Mouse (Mus musculus) thymus, adult 2 months (tissue): Measurements from ENCODE around the gene Mrpl4. TPM values are rescaled to one million over a fixed set of nuclear protein-coding genes. Genes with fewer than 3 reads are reported as not detected.

Source experiments
- DNase-seq: peaks from one replicate; pipeline ENCODE4 v3.0.0; 2021
- H3K27ac ChIP-seq: fragments of 200-500 bp; 2 replicates; pipeline ENCODE4 v1.5.1; 2012; ENCODE audit warnings: low read length, control low read depth; ENCODE audit not compliant: control insufficient read depth, insufficient read depth
- H3K27me3 ChIP-seq: fragments of 200-500 bp; 2 replicates; pipeline ENCODE4 v1.6.1; 2012; ENCODE audit warnings: mild to moderate bottlenecking, low read length, moderate library complexity, mixed read lengths; ENCODE audit not compliant: control insufficient read depth, insufficient read depth
- H3K36me3 ChIP-seq: fragments of 200-500 bp; 2 replicates; pipeline ENCODE4 v1.6.1; 2012; ENCODE audit warnings: mild to moderate bottlenecking, low read length, moderate library complexity; ENCODE audit not compliant: control insufficient read depth, insufficient read depth
- H3K4me1 ChIP-seq: fragments of 200-500 bp; replicated peaks from 2 replicates; pipeline ENCODE4 v1.6.1; 2012; ENCODE audit warnings: low read length; ENCODE audit not compliant: control insufficient read depth, insufficient read depth
- H3K4me3 ChIP-seq: fragments of 200-500 bp; 2 replicates; pipeline ENCODE4 v1.5.1; 2012; ENCODE audit warnings: mild to moderate bottlenecking, low read length, control low read depth, moderate library complexity; ENCODE audit not compliant: control insufficient read depth, insufficient read depth
- CTCF ChIP-seq: fragments of 200-500 bp; IDR thresholded peaks from 2 replicates; pipeline ENCODE4 v1.5.1; 2012; ENCODE audit warnings: mild to moderate bottlenecking, control low read depth, low read length, moderate library complexity, borderline replicate concordance; ENCODE audit not compliant: control insufficient read depth, poor library complexity, insufficient read depth; ENCODE audit errors: extremely low read depth
- POLR2A ChIP-seq: fragments of 200-500 bp; IDR thresholded peaks from 2 replicates; pipeline ENCODE4 v1.6.1; 2012; ENCODE audit warnings: mild to moderate bottlenecking, low read length, control low read depth, moderate library complexity; ENCODE audit not compliant: control insufficient read depth, poor library complexity, insufficient read depth; ENCODE audit errors: extremely low read depth
- WGBS: fragments of 180-500 bp; shearing (Covaris S2); methylation state at CpG from one replicate; pipeline ENCODE4 v1.1.7; 2018; 5-methylcytosine and 5-hydroxymethylcytosine counted together
- polyA plus RNA-seq: library from polyadenylated mRNA; depleted of rRNA; stranded (reverse); fragments of >200 nt; gene quantifications from 2 replicates; pipeline ENCODE4 v1.2.3, GENCODE M21; 2012

Mrpl4 gene
- polyA plus RNA-seq, 1 experiment, result 125 TPM

DNA sequence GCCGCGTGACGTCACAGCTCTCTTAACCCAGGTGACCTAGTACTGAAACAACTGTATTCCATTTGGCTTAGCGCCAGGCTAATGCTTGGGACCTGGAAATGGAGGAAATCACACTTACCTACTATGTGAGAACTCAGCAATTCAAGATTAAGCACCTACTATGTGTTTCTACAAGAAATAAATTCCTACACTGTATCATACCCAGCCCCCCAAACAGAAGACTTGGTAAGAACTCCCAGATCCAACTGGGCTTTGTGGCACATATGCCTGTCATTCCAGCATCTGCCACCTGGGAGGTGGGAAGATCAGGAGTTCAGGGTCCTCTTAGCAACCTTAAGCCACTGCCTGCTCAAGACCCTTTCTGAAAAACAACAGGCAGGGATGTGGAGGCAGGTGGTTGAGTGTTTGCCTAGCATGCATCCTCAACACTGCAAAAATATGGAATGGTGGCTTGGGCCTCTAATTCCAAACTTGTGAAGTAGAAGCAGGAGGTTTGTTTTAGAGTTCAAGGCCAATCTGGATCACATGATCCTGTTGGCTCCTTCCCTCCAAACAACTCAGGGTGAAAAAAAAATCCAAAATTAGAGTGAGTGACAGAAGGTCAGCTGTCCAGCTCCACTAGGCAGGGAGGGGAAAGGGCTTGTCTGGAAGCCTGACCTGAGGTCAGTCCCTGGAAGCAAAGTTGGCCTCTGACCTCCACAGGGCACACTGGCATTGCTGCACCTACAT lies 25.4 kb upstream of the Mrpl4 start:
- Histone ChIP-seq H3K27me3 (no peaks in the 10 kb centered on the region), H3K27ac (no peak overlapping the region), H3K4me1 (peaks cover 11% of the 10 kb centered on the region), H3K4me3 (peak overlapping the region; percentile 58), H3K36me3 (no peaks in the 10 kb centered on the region)
- TF ChIP-seq CTCF (no peak), POLR2A (no peak)
- WGBS, result 5% methylated on average over 4 of the region's 4 CpGs
- no peak for DNase-seq

DNA sequence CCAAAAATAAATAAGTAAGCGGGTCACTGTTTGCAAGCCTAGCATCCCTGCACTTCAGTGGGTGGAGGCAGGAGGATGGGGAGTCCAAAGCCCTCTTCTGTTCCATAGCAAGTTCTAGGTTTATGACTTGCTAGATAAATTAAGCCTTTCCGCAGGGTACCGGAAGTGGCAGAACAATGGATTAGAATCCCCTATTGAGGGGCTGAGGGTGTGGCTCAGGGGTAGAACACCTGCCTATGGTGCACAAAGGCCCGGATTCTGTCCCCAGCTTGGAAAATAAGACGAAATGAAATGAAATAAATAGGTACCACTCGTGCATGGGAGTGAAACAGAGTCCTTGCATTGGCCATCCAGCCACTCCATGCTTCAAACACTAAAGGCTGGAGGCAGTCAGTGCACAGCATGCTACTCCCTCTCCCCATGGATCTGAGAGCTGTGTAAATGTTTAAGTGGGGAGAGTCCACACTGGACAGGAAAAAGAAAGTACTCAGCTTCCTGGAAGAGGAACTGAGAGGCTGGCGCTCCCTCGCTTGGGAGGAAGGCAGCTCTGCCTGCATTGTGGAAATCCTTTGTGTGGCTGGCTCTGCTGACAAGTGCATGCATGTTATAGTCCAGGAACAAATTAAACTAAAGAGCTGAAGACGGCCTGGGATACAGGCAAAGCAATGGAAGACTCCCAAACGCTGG lies 24.0 kb upstream of the Mrpl4 start:
- no peak for DNase-seq
- H3K4me1 ChIP-seq, result peaks cover 17% of the 10 kb centered on the region
- WGBS, result 79% methylated on average over 10 of the region's 10 CpGs
- no peaks in the 10 kb centered on the region for H3K36me3 ChIP-seq
- no peak overlapping the region for H3K4me3 ChIP-seq
- H3K27ac ChIP-seq, result no peak overlapping the region
- H3K27me3 ChIP-seq, result no peaks in the 10 kb centered on the region
- TF ChIP-seq POLR2A, result no peak
- TF ChIP-seq CTCF, result no peak

DNA sequence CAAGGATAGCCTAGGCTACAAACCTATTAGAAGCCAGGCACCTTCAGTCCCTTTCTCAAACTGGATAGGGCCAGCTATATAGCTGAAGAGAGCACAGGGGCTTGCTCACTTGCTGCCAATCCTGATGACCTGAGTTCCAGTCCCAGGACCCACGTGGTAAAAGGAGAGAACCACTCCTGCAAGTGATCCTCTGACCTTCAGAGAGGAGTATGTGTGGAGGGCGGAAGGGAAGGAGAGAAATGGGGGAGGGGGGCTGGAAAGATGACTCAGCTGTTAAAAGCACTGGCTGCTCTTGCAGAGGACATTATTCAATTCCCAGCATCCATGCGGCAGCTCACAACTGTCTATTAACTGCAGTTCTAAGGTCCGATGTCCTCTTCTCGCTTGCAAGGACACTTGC lies 23.4 kb upstream of the Mrpl4 start:
- no peak overlapping the region for H3K4me3 ChIP-seq
- H3K27ac ChIP-seq, result no peak overlapping the region
- peaks cover 18% of the 10 kb centered on the region for H3K4me1 ChIP-seq
- no peak for TF ChIP-seq CTCF
- TF ChIP-seq POLR2A, result no peak
- H3K27me3 ChIP-seq, result no peaks in the 10 kb centered on the region
- DNase-seq, result no peak
- 87% methylated on average over 5 of the region's 5 CpGs for WGBS
- H3K36me3 ChIP-seq, result no peaks in the 10 kb centered on the region

DNA sequence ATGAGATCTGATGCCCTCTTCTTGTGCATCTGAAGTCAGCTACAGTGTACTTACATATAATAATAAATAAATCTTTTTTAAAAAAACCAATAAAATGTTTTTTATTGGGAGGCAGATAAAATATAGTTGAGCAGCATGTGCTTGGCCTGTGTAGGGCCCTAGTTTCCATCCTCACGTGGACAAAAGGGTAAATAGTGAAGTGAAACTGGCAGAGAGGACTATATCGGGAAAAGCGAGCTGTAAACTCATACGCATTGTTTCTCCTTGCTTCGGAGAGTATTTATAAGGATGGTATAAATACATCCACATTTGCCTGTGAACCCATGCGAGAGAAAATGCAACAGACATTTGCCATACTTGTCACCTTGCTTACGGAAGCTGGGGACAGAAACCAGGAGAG lies 22.8 kb upstream of the Mrpl4 start:
- DNase-seq, result no peak
- no peaks in the 10 kb centered on the region for H3K36me3 ChIP-seq
- no peaks in the 10 kb centered on the region for H3K27me3 ChIP-seq
- TF ChIP-seq POLR2A, result no peak
- TF ChIP-seq CTCF, result no peak
- no peak overlapping the region for H3K4me3 ChIP-seq
- no peak overlapping the region for H3K27ac ChIP-seq
- H3K4me1 ChIP-seq, result peaks cover 15% of the 10 kb centered on the region
- 85% methylated on average over 7 of the region's 7 CpGs for WGBS

DNA sequence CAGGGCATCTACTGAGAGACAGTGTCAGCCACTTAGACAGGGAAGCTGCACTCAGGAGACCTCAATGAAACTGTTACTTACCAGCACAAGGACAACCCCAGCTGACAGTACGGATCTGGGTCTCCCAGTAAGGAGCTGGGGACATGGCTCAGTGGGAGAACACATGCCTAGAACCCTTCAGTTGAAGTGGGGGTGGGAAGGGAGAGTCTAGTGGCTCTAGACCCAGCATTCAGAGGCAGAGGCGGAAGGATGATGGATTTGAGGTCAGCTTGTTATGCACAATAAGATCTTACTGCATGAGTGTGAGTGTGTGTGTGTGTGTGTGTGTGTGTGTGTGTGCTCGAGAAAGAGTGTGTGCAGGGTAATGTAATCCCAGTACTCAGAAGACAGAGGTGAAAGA lies 20.4 kb upstream of the Mrpl4 start:
- DNase-seq, result no peak
- Histone ChIP-seq H3K36me3 (no peaks in the 10 kb centered on the region), H3K27me3 (no peaks in the 10 kb centered on the region), H3K27ac (no peak overlapping the region), H3K4me3 (no peak overlapping the region), H3K4me1 (peaks cover 15% of the 10 kb centered on the region)
- TF ChIP-seq POLR2A, result no peak
- TF ChIP-seq CTCF, result no peak
- WGBS, result 87% methylated on average over 3 of the region's 3 CpGs

DNA sequence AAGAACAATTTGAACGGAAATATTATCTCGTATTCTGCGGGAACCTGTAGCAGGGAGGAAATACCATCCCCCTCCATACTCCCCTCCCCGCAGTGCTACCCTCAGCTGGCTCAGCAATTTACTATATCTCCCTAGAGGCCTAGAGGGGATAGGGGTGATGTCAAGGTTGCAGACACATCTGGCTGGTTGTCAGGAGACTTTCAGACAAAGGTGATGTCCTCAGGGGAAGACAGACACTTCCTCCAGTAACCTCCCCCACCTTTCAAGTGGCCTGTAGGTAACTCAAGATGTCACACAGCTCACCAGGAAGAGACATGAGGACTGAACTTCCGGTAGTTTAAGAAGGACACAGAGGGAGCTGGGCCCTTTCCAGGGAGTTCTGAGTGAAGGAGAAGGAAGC lies 19.4 kb upstream of the Mrpl4 start:
- Histone ChIP-seq H3K27ac (peak overlapping the region; percentile 1; the same call in 1 of the 2 replicates), H3K36me3 (no peaks in the 10 kb centered on the region), H3K4me1 (peaks cover 25% of the 10 kb centered on the region), H3K4me3 (no peak overlapping the region), H3K27me3 (no peaks in the 10 kb centered on the region)
- WGBS, result 12% methylated on average over 5 of the region's 5 CpGs
- no peak for TF ChIP-seq CTCF
- no peak for TF ChIP-seq POLR2A
- peak; percentile 35 for DNase-seq
